ENCODE assay signal across 8 mouse cellular contexts in genomic region chr8:92365241-92365943, GRCm38 (mm10). TPM values are rescaled to one million over a fixed set of nuclear protein-coding genes. Genes with fewer than 3 reads are reported as not detected.
A peak's percentile ranks its signal among the peaks of the same experiment; 100 is the strongest.
DNase-seq lines count a peak whose midpoint lies in the region; ATAC-seq lines count a peak whose summit lies in the region.

No protein-coding gene starts in this region.

- H3K4me3 ChIP-seq in limb, embryonic 15.5 days: peak overlapping the region; percentile 29
- 0 out of 2 replicates have a peak overlapping the region, but pooled peaks have one; percentile 2 for H3K4me3 ChIP-seq in stomach, embryonic 16.5 days (replicated peaks; ENCODE audit: low read length)

- H3K4me2 ChIP-seq in limb, embryonic 15.5 days: peak overlapping the region; percentile 39
- peak overlapping the region; percentile 38 for H3K4me2 ChIP-seq in stomach, embryonic 16.5 days (ENCODE audit: low read depth, low read length)

- DNase-seq in cerebellum, postnatal 25 days: peak; percentile 11 to 16
- DNase-seq in cerebellum, adult 9-10 months: no peak
- DNase-seq in right cerebral cortex, postnatal 4 days: peak; percentile 46
- no peak for DNase-seq in right cerebral cortex, postnatal 36 days (ENCODE audit: low spot score in 2 of 2)
- DNase-seq in layer of hippocampus, adult 9-10 months (ENCODE audit: low spot score): no peak

- ATAC-seq in limb, embryonic 15.5 days (ENCODE audit: insufficient number of reproducible peaks, low FRiP score, low TSS enrichment, low read depth): no peak
- ATAC-seq in stomach, embryonic 16.5 days (ENCODE audit: insufficient read depth, low FRiP score): no peak
- ATAC-seq in frontal cortex, adult (ENCODE audit: low TSS enrichment): no peak

- peaks cover 89% of the 10 kb centered on the region for H3K27me3 ChIP-seq in limb, embryonic 15.5 days
- H3K27me3 ChIP-seq in stomach, embryonic 16.5 days (ENCODE audit: control insufficient read depth, insufficient read depth, low read length): peaks cover 66% of the 10 kb centered on the region

- H3K27ac ChIP-seq in limb, embryonic 15.5 days: peak overlapping the region; percentile 76
- H3K27ac ChIP-seq in stomach, embryonic 16.5 days (ENCODE audit: low read length): peak overlapping the region; percentile 22; the same call in 1 of the 2 replicates

- H3K4me1 ChIP-seq in limb, embryonic 15.5 days: peaks cover 49% of the 10 kb centered on the region
- H3K4me1 ChIP-seq in stomach, embryonic 16.5 days (ENCODE audit: control insufficient read depth, insufficient read depth, low read length): 0 out of 2 replicates have a peak, but pooled peaks cover under 1% of the 10 kb centered on the region

- WGBS in limb, embryonic 15.5 days: 5% methylated on average over 36 of the region's 36 CpGs
- WGBS in stomach, embryonic 16.5 days: 2% methylated on average over 36 of the region's 36 CpGs

- H3K9me3 ChIP-seq in limb, embryonic 15.5 days: no peaks in the 10 kb centered on the region
- no peaks in the 10 kb centered on the region for H3K9me3 ChIP-seq in stomach, embryonic 16.5 days (replicated peaks; ENCODE audit: control insufficient read depth, low read length)

- H3K36me3 ChIP-seq in limb, embryonic 15.5 days: no peaks in the 10 kb centered on the region
- H3K36me3 ChIP-seq in stomach, embryonic 16.5 days (ENCODE audit: control insufficient read depth, insufficient read depth, low read length): no peaks in the 10 kb centered on the region

- H3K9ac ChIP-seq in limb, embryonic 15.5 days: no peak overlapping the region
- no peak overlapping the region for H3K9ac ChIP-seq in stomach, embryonic 16.5 days (ENCODE audit: low read length)

RNA-seq across cellular contexts. Expression of gene Irx5, which starts 8.0 kb away (rescaled TPM):
- polyA plus RNA-seq in limb, embryonic 15.5 days (2015; fragmentation: Nextera tagmentation; extraction: Ambion mirVana): 23.6 and 29.9 TPM in 2 replicates
- 1.4 and 1.5 TPM in 2 replicates for polyA plus RNA-seq in stomach, embryonic 16.5 days (2015; fragmentation: Nextera tagmentation; extraction: Ambion mirVana)

Comparison
In these comparisons a context has a peak if more than half of its experiments do, and no peak if none do; other contexts are left out.
1. DNase-seq: peak in cerebellum, postnatal 25 days (2 of 2) and right cerebral cortex, postnatal 4 days (single experiment); none in cerebellum, adult 9-10 months (single experiment), right cerebral cortex, postnatal 36 days (0 of 2) and layer of hippocampus, adult 9-10 months (single experiment).